Mouse (Mus musculus): ENCODE results near the gene Rgl1.

Gene Rgl1

GRCm38 (mm10) chr1:152615987-152616776, 150.0 kb downstream of the Rgl1 start:
- no peak for DNase-seq (ENCODE audit: low read depth, low spot score)

GRCm38 (mm10) chr1:152614743-152615380, 151.3 kb downstream of the Rgl1 start:
- DNase-seq (ENCODE audit: low read depth, low spot score) = no peak

GRCm38 (mm10) chr1:152613158-152613857, 152.8 kb downstream of the Rgl1 start:
- no peak for DNase-seq (ENCODE audit: low read depth, low spot score)

GRCm38 (mm10) chr1:152612535-152613157, 153.5 kb downstream of the Rgl1 start:
- no peak for DNase-seq (ENCODE audit: low read depth, low spot score)

- DNase-seq (ENCODE audit: low read depth, low spot score) = no peak
Observed at GRCm38 (mm10) chr1:152609547-152609946, 156.6 kb downstream of the Rgl1 start.

- no peak for DNase-seq (ENCODE audit: low read depth, low spot score)
Observed at GRCm38 (mm10) chr1:152609006-152609405, 157.1 kb downstream of the Rgl1 start.

GRCm38 (mm10) chr1:152607765-152608164, 158.4 kb downstream of the Rgl1 start:
- no peak for DNase-seq (ENCODE audit: low read depth, low spot score)

GRCm38 (mm10) chr1:152606727-152607126, 159.4 kb downstream of the Rgl1 start:
- no peak for DNase-seq (ENCODE audit: low read depth, low spot score)

GRCm38 (mm10) chr1:152605895-152606625, 160.1 kb downstream of the Rgl1 start:
- DNase-seq (ENCODE audit: low read depth, low spot score) = no peak

GRCm38 (mm10) chr1:152604147-152604546, 162.0 kb downstream of the Rgl1 start:
- no peak for DNase-seq (ENCODE audit: low read depth, low spot score)

- no peak for DNase-seq (ENCODE audit: low read depth, low spot score)
Observed at GRCm38 (mm10) chr1:152603628-152604027, 162.5 kb downstream of the Rgl1 start.

- DNase-seq (ENCODE audit: low read depth, low spot score) = no peak
Observed at GRCm38 (mm10) chr1:152600494-152600893, 165.7 kb downstream of the Rgl1 start.

- DNase-seq (ENCODE audit: low read depth, low spot score) = no peak
Observed at GRCm38 (mm10) chr1:152599347-152599746, 166.8 kb downstream of the Rgl1 start.

GRCm38 (mm10) chr1:152594690-152595089, 171.5 kb downstream of the Rgl1 start:
- no peak for DNase-seq (ENCODE audit: low read depth, low spot score)

- DNase-seq (ENCODE audit: low read depth, low spot score) = no peak
Observed at GRCm38 (mm10) chr1:152593831-152594549, 172.2 kb downstream of the Rgl1 start.

GRCm38 (mm10) chr1:152593382-152593781, 172.8 kb downstream of the Rgl1 start:
- no peak for DNase-seq (ENCODE audit: low read depth, low spot score)

GRCm38 (mm10) chr1:152592609-152593008, 173.5 kb downstream of the Rgl1 start:
- DNase-seq (ENCODE audit: low read depth, low spot score) = no peak

- no peak for DNase-seq (ENCODE audit: low read depth, low spot score)
Observed at GRCm38 (mm10) chr1:152591746-152592498, 174.2 kb downstream of the Rgl1 start.

- no peak for DNase-seq (ENCODE audit: low read depth, low spot score)
Observed at GRCm38 (mm10) chr1:152590321-152590720, 175.8 kb downstream of the Rgl1 start.

All from ZHBTc4 (cell line).